Mouse (Mus musculus) T-cell, adult 2 months (primary cell): ENCODE results near the gene Zbtb46.
A peak's percentile ranks its signal among the peaks of the same experiment; 100 is the strongest.

ENCODE experiments used
- DNase-seq: peaks from one replicate; pipeline ENCODE4 v3.0.0; 2022; ENCODE audit warnings: low spot score

Zbtb46 gene

GRCm38 (mm10) chr2:181463008-181463738 lies 3.9 kb upstream of the Zbtb46 start:
- DNase-seq: no peak

- DNase-seq: no peak
Observed at GRCm38 (mm10) chr2:181462604-181463003, 3.4 kb upstream of the Zbtb46 start.

- DNase-seq: no peak
Observed at GRCm38 (mm10) chr2:181461536-181462100, 2.4 kb upstream of the Zbtb46 start.

- DNase-seq: peak; percentile 10
Observed at GRCm38 (mm10) chr2:181459673-181460621, 721 bp upstream of the Zbtb46 start.

GRCm38 (mm10) chr2:181458411-181459152 lies 644 bp downstream of the Zbtb46 start:
- peak; percentile 16 for DNase-seq

- no peak for DNase-seq
Observed at GRCm38 (mm10) chr2:181457831-181458230, 1.4 kb downstream of the Zbtb46 start.

- DNase-seq: no peak
Observed at GRCm38 (mm10) chr2:181455899-181456298, 3.3 kb downstream of the Zbtb46 start.

GRCm38 (mm10) chr2:181453274-181453673 lies 6.0 kb downstream of the Zbtb46 start:
- no peak for DNase-seq

- DNase-seq: no peak
Observed at GRCm38 (mm10) chr2:181452181-181452580, 7.0 kb downstream of the Zbtb46 start.

- DNase-seq: peak; percentile 9
Observed at GRCm38 (mm10) chr2:181443016-181443415, 16.2 kb downstream of the Zbtb46 start.

- no peak for DNase-seq
Observed at GRCm38 (mm10) chr2:181438176-181438575, 21.1 kb downstream of the Zbtb46 start.

- no peak for DNase-seq
Observed at GRCm38 (mm10) chr2:181436246-181436645, 23.0 kb downstream of the Zbtb46 start.

GRCm38 (mm10) chr2:181423834-181424233 lies 35.4 kb downstream of the Zbtb46 start:
- no peak for DNase-seq

GRCm38 (mm10) chr2:181420903-181421638 lies 38.2 kb downstream of the Zbtb46 start:
- no peak for DNase-seq

GRCm38 (mm10) chr2:181420426-181420825 lies 38.8 kb downstream of the Zbtb46 start:
- no peak for DNase-seq

- no peak for DNase-seq
Observed at GRCm38 (mm10) chr2:181419359-181419758, 39.9 kb downstream of the Zbtb46 start.

- no peak for DNase-seq
Observed at GRCm38 (mm10) chr2:181415945-181416344, 43.3 kb downstream of the Zbtb46 start.

- no peak for DNase-seq
Observed at GRCm38 (mm10) chr2:181413141-181413540, 46.1 kb downstream of the Zbtb46 start.

- peak; percentile 24 for DNase-seq
Observed at GRCm38 (mm10) chr2:181410760-181411473, 48.3 kb downstream of the Zbtb46 start.

GRCm38 (mm10) chr2:181409643-181410042 lies 49.6 kb downstream of the Zbtb46 start:
- no peak for DNase-seq

- no peak for DNase-seq
Observed at GRCm38 (mm10) chr2:181403722-181404121, 55.5 kb downstream of the Zbtb46 start.
